Mouse (Mus musculus) c-Kit-negative CD71-positive TER-119-positive erythroid progenitor cells, embryonic 14.5 days (primary cell): ENCODE measurements around the gene Klk15.
"Not testable (repeated sequence)": the region's sequence is repeated elsewhere in the genome, so short reads cannot be mapped to it uniquely, and the experiment has no call there.

Experiments used
- DNase-seq: peaks from one replicate; pipeline ENCODE4 v3.0.0-alpha.2; 2013; ENCODE audit warnings: low read depth, low spot score

The Klk15 gene

DNA sequence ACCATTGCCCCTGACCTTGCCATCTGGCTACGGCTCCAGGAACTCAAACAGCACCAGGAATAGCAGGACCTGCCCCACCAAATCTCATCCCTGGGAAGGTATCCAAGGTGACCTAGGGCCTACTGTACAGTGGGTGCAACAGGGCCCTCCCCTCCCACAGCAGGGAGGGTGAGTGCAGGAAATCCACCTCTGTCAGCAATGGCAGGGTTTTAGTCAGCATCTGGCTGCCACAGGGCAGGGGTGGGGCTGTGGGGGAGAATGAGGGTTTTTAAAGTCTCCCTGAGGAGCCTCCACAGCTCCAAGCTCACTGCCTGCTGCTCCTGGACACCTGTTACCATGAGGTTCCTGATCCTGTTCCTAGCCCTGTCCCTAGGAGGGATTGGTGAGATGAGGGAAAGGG is 42.2 kb downstream of the Klk15 start, which contains the start of gene Klk1b9:
Gene Klk1b9, plus strand, starts transcription at position 301 of the 400 bp plus-strand sequence.
- DNase-seq = not testable (repeated sequence)

DNA sequence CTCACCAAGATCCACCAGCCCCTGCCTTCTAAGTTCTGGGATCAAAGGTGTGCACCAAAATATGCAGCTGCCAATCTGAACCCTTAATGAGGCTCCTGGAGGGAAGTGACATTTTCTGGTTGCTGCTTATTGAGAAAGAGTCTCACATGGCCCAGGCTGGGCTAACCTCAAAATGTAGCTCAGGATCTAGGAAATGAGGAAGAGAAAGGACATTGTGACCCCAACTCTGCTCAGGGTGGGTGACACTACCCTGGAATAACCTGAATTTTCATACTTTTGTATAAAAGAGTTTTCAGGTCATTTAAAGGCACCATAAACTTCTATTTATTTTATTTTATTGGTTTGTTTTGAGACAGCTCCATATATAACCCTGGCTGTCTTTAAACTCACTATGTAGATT is 52.1 kb downstream of the Klk15 start:
- no peak for DNase-seq
